Mouse (Mus musculus) brain, embryonic 14.5 days (tissue): ENCODE results near the gene Abcb5.

ENCODE experiments used
- CTCF ChIP-seq: fragments of 200-500 bp; IDR thresholded peaks from 2 replicates; pipeline ENCODE4 v1.5.1; 2012; ENCODE audit warnings: inconsistent platforms, mild to moderate bottlenecking, moderate library complexity, borderline replicate concordance; ENCODE audit not compliant: insufficient read depth, insufficient read length; ENCODE audit errors: extremely low read depth
- POLR2A ChIP-seq: fragments of 200-500 bp; IDR thresholded peaks from 2 replicates; pipeline ENCODE4 v1.6.1; 2012; ENCODE audit warnings: mild to moderate bottlenecking, inconsistent platforms, borderline replicate concordance; ENCODE audit not compliant: poor library complexity, insufficient read depth, insufficient read length, severe bottlenecking; ENCODE audit errors: extremely low read depth

GRCm38 (mm10) chr12:118872673-118873072, 93.5 kb downstream of the Abcb5 start:
- TF ChIP-seq POLR2A, result no peak
- no peak for TF ChIP-seq CTCF
